Comparison of ENCODE assay signal across 25 mouse cellular contexts in genomic region chr13:27342733-27343275, GRCm38 (mm10). TPM values are rescaled to one million over a fixed set of nuclear protein-coding genes. Genes with fewer than 3 reads are reported as not detected.
DNase-seq lines count a peak whose midpoint lies in the region; ATAC-seq lines count a peak whose summit lies in the region.
"Had no signal": no experiment of that assay in that cellular context is flagged by ENCODE, and none has a peak within 500 bp of the region (broad histone marks: within the 10 kb centered on the region; RNA-seq: fewer than 3 reads in every experiment).

No protein-coding gene starts in this region.

- no peaks in the 10 kb centered on the region for H3K36me3 ChIP-seq in heart, embryonic 14.5 days (ENCODE audit: control insufficient read depth, insufficient read depth, low read length)
- H3K36me3 ChIP-seq in intestine, embryonic 16.5 days (ENCODE audit: control insufficient read depth, insufficient read depth, low read length) = no peaks in the 10 kb centered on the region
- H3K36me3 ChIP-seq: hindbrain, embryonic 13.5 days; midbrain, embryonic 15.5 days had no signal

- no peak; the same call in 1 of the 2 replicates for ATAC-seq in heart, embryonic 14.5 days (ENCODE audit: insufficient number of reproducible peaks, insufficient read depth, low FRiP score, low read depth)
- peak; percentile 46; the same call in 1 of the 2 replicates for ATAC-seq in intestine, embryonic 16.5 days
- ATAC-seq: midbrain, embryonic 15.5 days had no signal

- H3K9me3 ChIP-seq in heart, embryonic 14.5 days (ENCODE audit: control insufficient read depth, low read length) = no peaks in the 10 kb centered on the region
- H3K9me3 ChIP-seq in intestine, embryonic 16.5 days (ENCODE audit: control insufficient read depth, low read length) = no peaks in the 10 kb centered on the region
- H3K9me3 ChIP-seq: hindbrain, embryonic 13.5 days; midbrain, embryonic 15.5 days had no signal

- H3K4me2 ChIP-seq in heart, embryonic 14.5 days (ENCODE audit: low read length) = no peak overlapping the region
- no peak overlapping the region for H3K4me2 ChIP-seq in intestine, embryonic 16.5 days (ENCODE audit: low read depth, low read length)
- H3K4me2 ChIP-seq: hindbrain, embryonic 13.5 days; midbrain, embryonic 15.5 days had no signal

- no peaks in the 10 kb centered on the region for H3K27me3 ChIP-seq in heart, embryonic 14.5 days (ENCODE audit: control insufficient read depth, insufficient read depth, low read length)
- no peaks in the 10 kb centered on the region for H3K27me3 ChIP-seq in intestine, embryonic 16.5 days (replicated peaks; ENCODE audit: control insufficient read depth, insufficient read depth, low read length)
- H3K27me3 ChIP-seq: hindbrain, embryonic 13.5 days; midbrain, embryonic 15.5 days had no signal

- WGBS in heart, embryonic 14.5 days = 15% methylated on average over 3 of the region's 3 CpGs
- WGBS in intestine, embryonic 16.5 days = 43% methylated on average over 3 of the region's 3 CpGs

- no peak for DNase-seq in heart, postnatal 4 days
- peak; percentile 3 for DNase-seq in 3T3-L1 (ENCODE audit: low read depth, low spot score)
- peak; percentile 4 for DNase-seq in NIH3T3 (ENCODE audit: low read depth)
- DNase-seq in urinary bladder, adult 2 months (ENCODE audit: low spot score) = no peak
- DNase-seq in neural tube, embryonic 10.5 days (ENCODE audit: extremely low spot score, low spot score) = no peak
- DNase-seq: adrenal gland, adult 2 months; cerebellum, adult 11 months; cerebellum, postnatal 25 days; gastrocnemius, postnatal 36 days; left cerebral cortex, postnatal 4 days; lung, adult 2 months; thymus, postnatal 25 days had no signal

- no peak overlapping the region for H3K4me3 ChIP-seq in heart, embryonic 14.5 days (ENCODE audit: control insufficient read depth in 1 of 2, insufficient read depth in 1 of 2, low read depth in 1 of 2, low read length in 2 of 2)
- H3K4me3 ChIP-seq in intestine, embryonic 16.5 days (ENCODE audit: low read length) = no peak overlapping the region
- H3K4me3 ChIP-seq: hindbrain, embryonic 13.5 days; midbrain, embryonic 15.5 days had no signal

- H3K27ac ChIP-seq in heart, embryonic 14.5 days (replicated peaks in 1 of 2; ENCODE audit: control insufficient read depth in 1 of 2, insufficient read depth in 1 of 2, low read depth in 2 of 2, low read length in 2 of 2) = peak overlapping the region; percentile 33 to 53; a peak in 2 of 4 replicates
- no peak overlapping the region for H3K27ac ChIP-seq in intestine, embryonic 16.5 days (ENCODE audit: low read length)
- H3K27ac ChIP-seq: hindbrain, embryonic 13.5 days; midbrain, embryonic 15.5 days had no signal

- H3K4me1 ChIP-seq in heart, embryonic 14.5 days (ENCODE audit: control insufficient read depth in 2 of 2, insufficient read depth in 2 of 2, low read length in 2 of 2) = peaks cover 0 to 7% of the 10 kb centered on the region in 2 experiments; a peak in 1 of 4 replicates
- H3K4me1 ChIP-seq in intestine, embryonic 16.5 days (ENCODE audit: control insufficient read depth, insufficient read depth, low read length) = no peaks in the 10 kb centered on the region
- H3K4me1 ChIP-seq: hindbrain, embryonic 13.5 days; midbrain, embryonic 15.5 days had no signal

- no peak overlapping the region for H3K9ac ChIP-seq in heart, embryonic 14.5 days (ENCODE audit: low read length)
- H3K9ac ChIP-seq in intestine, embryonic 16.5 days (ENCODE audit: low read depth, low read length) = no peak overlapping the region
- H3K9ac ChIP-seq: hindbrain, embryonic 13.5 days; midbrain, embryonic 15.5 days had no signal

RNA-seq across cellular contexts. Expression of gene Prl8a2, which starts 2.7 kb away (rescaled TPM):
- polyA plus RNA-seq in heart, embryonic 14.5 days (2014; fragmentation: Nextera tagmentation; extraction: Ambion mirVana) = not detected in 2 replicates
- not detected for total RNA-seq in heart, postnatal 4 days (2021)
- not detected in 2 replicates for polyA plus RNA-seq in intestine, embryonic 16.5 days (2015; fragmentation: Nextera tagmentation; extraction: Ambion mirVana)
- polyA plus RNA-seq in urinary bladder, adult 2 months (2012; rRNA removed) = not detected in 2 replicates
- total RNA-seq: ES-E14; gastrocnemius, postnatal 36 days; left cerebral cortex, postnatal 4 days; liver, adult 2 months; megakaryocyte progenitor cell, adult 5-6 weeks had no signal
- polyA plus RNA-seq: adrenal gland, adult 2 months; forebrain, embryonic 11.5 days; heart, postnatal 0 days; hindbrain, embryonic 13.5 days; intestine, embryonic 14.5 days; kidney, embryonic 16.5 days; liver, adult 2 months; lung, adult 2 months; midbrain, embryonic 15.5 days; spleen, adult 2 months; testis, adult 2 months had no signal

RNA-seq across cellular contexts. Expression of gene Prl6a1, which starts 30.4 kb away (rescaled TPM):
- not detected in 2 replicates for polyA plus RNA-seq in heart, embryonic 14.5 days (2014; fragmentation: Nextera tagmentation; extraction: Ambion mirVana)
- total RNA-seq in heart, postnatal 4 days (2021) = not detected
- polyA plus RNA-seq in intestine, embryonic 16.5 days (2015; fragmentation: Nextera tagmentation; extraction: Ambion mirVana) = 0.21 and 1.1 TPM in 2 replicates
- polyA plus RNA-seq in urinary bladder, adult 2 months (2012; rRNA removed) = not detected in 2 replicates
- total RNA-seq: adrenal gland, adult 2 months; ES-E14; gastrocnemius, postnatal 36 days; left cerebral cortex, postnatal 4 days; liver, adult 2 months; megakaryocyte progenitor cell, adult 5-6 weeks had no signal
- polyA plus RNA-seq: adrenal gland, adult 2 months; forebrain, embryonic 11.5 days; heart, postnatal 0 days; hindbrain, embryonic 13.5 days; intestine, embryonic 14.5 days; kidney, embryonic 16.5 days; liver, adult 2 months; lung, adult 2 months; midbrain, embryonic 15.5 days; spleen, adult 2 months; testis, adult 2 months had no signal

RNA-seq across cellular contexts. Expression of gene Prl2b1, which starts 47.8 kb away (rescaled TPM):
- not detected in 2 replicates for polyA plus RNA-seq in heart, embryonic 14.5 days (2014; fragmentation: Nextera tagmentation; extraction: Ambion mirVana)
- total RNA-seq in heart, postnatal 4 days (2021) = not detected
- not detected in 2 replicates for polyA plus RNA-seq in intestine, embryonic 16.5 days (2015; fragmentation: Nextera tagmentation; extraction: Ambion mirVana)
- not detected in 2 replicates for polyA plus RNA-seq in urinary bladder, adult 2 months (2012; rRNA removed)
- total RNA-seq: adrenal gland, adult 2 months; ES-E14; gastrocnemius, postnatal 36 days; left cerebral cortex, postnatal 4 days; liver, adult 2 months; megakaryocyte progenitor cell, adult 5-6 weeks had no signal
- polyA plus RNA-seq: adrenal gland, adult 2 months; forebrain, embryonic 11.5 days; heart, postnatal 0 days; hindbrain, embryonic 13.5 days; intestine, embryonic 14.5 days; kidney, embryonic 16.5 days; liver, adult 2 months; lung, adult 2 months; midbrain, embryonic 15.5 days; spleen, adult 2 months; testis, adult 2 months had no signal

Comparison
In these comparisons a context has a peak if more than half of its experiments do, and no peak if none do; other contexts are left out.
1. DNase-seq: peak in 3T3-L1 (single experiment) and NIH3T3 (single experiment); none in heart, postnatal 4 days (single experiment), urinary bladder, adult 2 months (single experiment) and neural tube, embryonic 10.5 days (single experiment).